Mouse (Mus musculus) urinary bladder, postnatal 25 days (tissue): ENCODE measurements around the gene Wrap73.
A peak's percentile ranks its signal among the peaks of the same experiment; 100 is the strongest.

ENCODE experiments used
- DNase-seq: peaks from one replicate; pipeline ENCODE4 v3.0.0; 2022; ENCODE audit warnings: low spot score

Wrap73 gene

GRCm38 (mm10) chr4:154142211-154143040, at the start of gene Wrap73:
TSS of gene Wrap73 (plus strand) at chr4:154142372.
- peak; percentile 80 for DNase-seq

- peak; percentile 42 for DNase-seq
These were observed 49.0 kb upstream of the Wrap73 start for GRCm38 (mm10) chr4:154093210-154093609.

- DNase-seq, result no peak
These were observed 46.1 kb upstream of the Wrap73 start for GRCm38 (mm10) chr4:154096111-154096510.

GRCm38 (mm10) chr4:154099361-154099760, 42.8 kb upstream of the Wrap73 start:
- DNase-seq, result no peak

- DNase-seq, result no peak
These were observed 38.8 kb upstream of the Wrap73 start for GRCm38 (mm10) chr4:154103386-154103785.

- DNase-seq, result no peak
These were observed 38.3 kb upstream of the Wrap73 start for GRCm38 (mm10) chr4:154103912-154104311.

GRCm38 (mm10) chr4:154105381-154106001, 36.7 kb upstream of the Wrap73 start:
- peak; percentile 67 for DNase-seq

GRCm38 (mm10) chr4:154106497-154107061, 35.6 kb upstream of the Wrap73 start:
- no peak for DNase-seq

- DNase-seq, result no peak
These were observed 32.8 kb upstream of the Wrap73 start for GRCm38 (mm10) chr4:154109216-154109849.

- no peak for DNase-seq
These were observed 32.3 kb upstream of the Wrap73 start for GRCm38 (mm10) chr4:154109850-154110243.

- no peak for DNase-seq
These were observed 25.8 kb upstream of the Wrap73 start for GRCm38 (mm10) chr4:154116421-154116820.

GRCm38 (mm10) chr4:154118782-154119181, 23.4 kb upstream of the Wrap73 start:
- no peak for DNase-seq

GRCm38 (mm10) chr4:154119208-154119607, 23.0 kb upstream of the Wrap73 start:
- DNase-seq, result no peak

GRCm38 (mm10) chr4:154121800-154122199, 20.4 kb upstream of the Wrap73 start:
- no peak for DNase-seq

- no peak for DNase-seq
These were observed 19.8 kb upstream of the Wrap73 start for GRCm38 (mm10) chr4:154122374-154122773.

GRCm38 (mm10) chr4:154123553-154123952, 18.6 kb upstream of the Wrap73 start:
- no peak for DNase-seq

GRCm38 (mm10) chr4:154125202-154125601, 17.0 kb upstream of the Wrap73 start:
- no peak for DNase-seq

GRCm38 (mm10) chr4:154127273-154127672, 14.9 kb upstream of the Wrap73 start:
- no peak for DNase-seq

GRCm38 (mm10) chr4:154129950-154130349, 12.2 kb upstream of the Wrap73 start:
- DNase-seq, result no peak

- DNase-seq, result no peak
These were observed 10.3 kb upstream of the Wrap73 start for GRCm38 (mm10) chr4:154131894-154132293.

GRCm38 (mm10) chr4:154134803-154135202, 7.4 kb upstream of the Wrap73 start:
- no peak for DNase-seq

GRCm38 (mm10) chr4:154137139-154137538, 5.0 kb upstream of the Wrap73 start:
- DNase-seq, result no peak
